Mouse (Mus musculus) midbrain, embryonic 11.5 days (tissue): Measurements from ENCODE around the gene Nek1. TPM values are rescaled to one million over a fixed set of nuclear protein-coding genes. Genes with fewer than 3 reads are reported as not detected.

Experiments
- ATAC-seq: fragments of 200-750 bp; cut with Nextera tagmentation; 2 replicates; pipeline ENCODE4 v1.8.0; 2017; ENCODE audit warnings: moderate TSS enrichment, moderate library complexity; ENCODE audit not compliant: low FRiP score
- DNase-seq: peaks from one replicate; pipeline ENCODE4 v3.0.0; 2015; ENCODE audit warnings: low spot score; ENCODE audit errors: missing footprints
- H3K27ac ChIP-seq: fragments of 300-500 bp; sonication (generic); 2 replicates; pipeline ENCODE4 v1.5.1; 2014; ENCODE audit warnings: low read depth, low read length
- H3K27me3 ChIP-seq: fragments of 300-500 bp; sonication (generic); 2 replicates; pipeline ENCODE4 v1.6.1; 2014; ENCODE audit warnings: mild to moderate bottlenecking, low read length, moderate library complexity, mixed read lengths; ENCODE audit not compliant: control insufficient read depth, insufficient read depth
- H3K36me3 ChIP-seq: fragments of 300-500 bp; sonication (generic); 2 replicates; pipeline ENCODE4 v1.6.1; 2014; ENCODE audit warnings: mild to moderate bottlenecking, low read length, moderate library complexity, mixed read lengths; ENCODE audit not compliant: control insufficient read depth, insufficient read depth
- H3K4me1 ChIP-seq: fragments of 300-500 bp; sonication (generic); 2 replicates; pipeline ENCODE4 v1.6.1; 2014; ENCODE audit warnings: low read length; ENCODE audit not compliant: control insufficient read depth, insufficient read depth
- H3K4me2 ChIP-seq: fragments of 300-500 bp; sonication (generic); 2 replicates; pipeline ENCODE4 v1.6.1; 2014; ENCODE audit warnings: mild to moderate bottlenecking, moderate library complexity
- H3K4me3 ChIP-seq: fragments of 300-500 bp; sonication (generic); 2 replicates; pipeline ENCODE4 v1.5.1; 2014; ENCODE audit warnings: low read depth, low read length
- H3K9ac ChIP-seq: fragments of 300-500 bp; sonication (generic); 2 replicates; pipeline ENCODE4 v1.6.1; 2014; ENCODE audit warnings: low read length
- H3K9me3 ChIP-seq: fragments of 300-500 bp; sonication (generic); 2 replicates; pipeline ENCODE4 v1.6.1; 2016; ENCODE audit warnings: low read length; ENCODE audit not compliant: control insufficient read depth
- WGBS: fragments of 180-500 bp; shearing (Covaris S2); extraction: QIAGEN DNeasy Blood & Tissue Kit; methylation state at CpG from one replicate; pipeline ENCODE4 v1.1.7; 2014; 5-methylcytosine and 5-hydroxymethylcytosine counted together
- polyA plus RNA-seq: library from polyadenylated mRNA; unstranded; fragments of >200 nt; fragmentation: Nextera tagmentation; extraction: Ambion mirVana; gene quantifications from 2 replicates; pipeline ENCODE4 v1.2.1, GENCODE M21; 2014

The Nek1 gene
- polyA plus RNA-seq, 1 experiment from 2014 or later = 22.9 TPM

DNA sequence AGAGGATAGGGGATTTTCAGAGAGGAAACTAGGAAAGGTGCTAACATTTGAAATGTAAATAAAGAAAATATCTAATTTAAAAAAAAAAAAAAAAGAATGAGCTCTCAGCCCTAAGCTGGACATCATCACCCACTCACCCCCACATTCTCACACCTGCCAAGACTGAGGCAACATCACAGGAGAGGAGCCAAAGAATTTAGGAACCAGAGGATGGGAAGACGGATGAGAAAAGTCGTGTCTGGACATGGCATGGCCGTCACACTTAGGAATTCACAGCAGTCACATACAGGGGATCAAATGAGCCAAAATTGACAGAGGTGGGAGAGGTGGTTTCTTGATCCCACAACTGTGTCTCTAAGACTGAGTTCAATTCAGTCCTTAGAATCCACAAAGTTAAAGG, 165.5 kb downstream of the Nek1 start:
- ATAC-seq (no peak), DNase-seq (peak; percentile 51)
- H3K9me3 ChIP-seq = no peaks in the 10 kb centered on the region
- H3K4me1 ChIP-seq = no peaks in the 10 kb centered on the region
- WGBS = 89% methylated on average over 3 of the region's 3 CpGs
- H3K36me3 ChIP-seq = no peaks in the 10 kb centered on the region
- no peak overlapping the region for H3K4me3 ChIP-seq
- no peak overlapping the region for H3K4me2 ChIP-seq
- no peak overlapping the region for H3K27ac ChIP-seq
- H3K27me3 ChIP-seq = no peaks in the 10 kb centered on the region
- no peak overlapping the region for H3K9ac ChIP-seq

DNA sequence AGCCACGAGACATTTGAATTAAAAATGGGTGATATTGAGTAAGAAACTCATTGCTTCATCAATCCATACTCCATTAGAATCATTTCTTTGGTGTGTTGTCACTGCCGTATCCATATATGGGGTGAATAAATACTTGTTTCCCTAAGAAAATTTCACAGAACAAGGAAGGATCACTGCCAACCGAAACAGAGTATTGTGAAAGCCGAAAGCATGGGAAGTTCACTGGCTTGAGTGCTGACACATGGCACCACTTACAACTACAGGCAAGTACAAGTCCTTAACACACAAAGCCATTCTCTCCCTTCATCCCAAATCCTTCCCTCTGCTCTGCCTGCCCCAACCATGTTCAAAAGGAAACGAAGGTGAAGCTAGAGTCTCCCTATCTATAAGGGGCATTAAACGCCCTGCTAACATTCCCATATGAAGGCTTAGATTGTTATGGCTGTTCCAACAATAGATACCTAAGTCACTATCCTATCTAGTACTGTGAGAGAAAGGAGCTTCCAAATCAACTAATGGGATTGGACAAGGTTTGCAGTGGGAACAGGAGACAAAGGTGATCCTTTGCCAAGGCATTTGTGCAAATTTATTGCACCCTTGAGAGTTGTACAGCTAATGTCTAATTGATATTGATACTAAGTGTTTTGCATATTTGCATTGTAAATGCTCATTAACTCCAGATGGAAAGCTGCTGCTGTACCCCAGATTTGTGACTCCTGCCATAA, 168.6 kb downstream of the Nek1 start:
- whole genome bisulfite sequencing = 84% methylated on average over 6 of the region's 6 CpGs
- H3K9me3 ChIP-seq = no peaks in the 10 kb centered on the region

DNA sequence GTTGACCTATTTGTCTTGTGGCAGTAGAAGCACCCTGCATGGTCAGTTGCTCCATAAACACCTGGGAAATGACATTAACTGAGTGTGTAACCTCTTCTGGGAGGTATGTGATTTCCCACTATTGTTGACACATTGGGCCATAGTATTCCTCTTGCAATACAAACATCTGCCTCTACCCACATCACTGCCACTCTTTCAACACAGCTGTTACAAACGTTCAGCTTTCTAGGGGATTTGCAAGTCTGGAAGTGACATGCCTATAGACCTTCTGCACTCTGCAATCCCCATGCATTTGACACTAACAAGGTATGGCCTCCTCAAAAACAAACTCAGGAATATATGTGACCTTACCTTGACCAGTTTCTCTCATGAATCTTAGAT, 169.2 kb downstream of the Nek1 start:
- ATAC-seq = no peak
- Histone ChIP-seq H3K36me3 (no peaks in the 10 kb centered on the region), H3K9me3 (no peaks in the 10 kb centered on the region), H3K27ac (no peak overlapping the region), H3K4me2 (no peak overlapping the region), H3K9ac (no peak overlapping the region), H3K4me1 (no peaks in the 10 kb centered on the region), H3K27me3 (no peaks in the 10 kb centered on the region), H3K4me3 (no peak overlapping the region)
- DNase-seq = peak; percentile 77
- WGBS = 62% methylated on average over 1 of the region's 1 CpGs

More for the DNA sequence above, 168.6 kb downstream of the Nek1 start:
- Histone ChIP-seq H3K36me3 (no peaks in the 10 kb centered on the region), H3K27ac (no peak overlapping the region), H3K9ac (no peak overlapping the region), H3K4me1 (no peaks in the 10 kb centered on the region), H3K4me2 (no peak overlapping the region), H3K27me3 (no peaks in the 10 kb centered on the region), H3K4me3 (no peak overlapping the region)
- no peak for ATAC-seq
- peak; percentile 49 for DNase-seq

DNA sequence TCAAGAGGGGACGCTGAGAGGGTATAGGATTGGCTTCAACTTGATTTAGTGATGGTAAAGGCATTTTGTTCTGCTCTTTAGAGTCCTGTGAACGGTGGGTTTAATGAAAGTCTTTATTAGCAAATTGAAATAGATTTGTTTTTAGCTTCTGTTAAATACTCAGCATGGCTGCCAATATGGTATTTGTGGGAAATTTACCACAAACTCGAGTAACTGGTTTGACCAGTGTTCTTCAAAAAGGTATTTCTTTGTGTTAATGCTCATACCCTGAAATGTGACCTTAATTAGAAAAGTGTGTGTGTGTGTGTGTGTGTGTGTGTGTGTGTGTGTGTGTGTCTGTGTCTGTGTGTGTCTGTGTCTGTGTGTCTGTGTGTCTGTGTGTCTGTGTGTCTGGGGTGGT, 178.6 kb downstream of the Nek1 start:
- DNase-seq (no peak), ATAC-seq (no peak)
- Histone ChIP-seq H3K36me3 (no peaks in the 10 kb centered on the region), H3K27me3 (no peaks in the 10 kb centered on the region), H3K4me2 (no peak overlapping the region), H3K9me3 (no peaks in the 10 kb centered on the region), H3K4me1 (no peaks in the 10 kb centered on the region), H3K4me3 (no peak overlapping the region), H3K27ac (no peak overlapping the region), H3K9ac (no peak overlapping the region)
- 88% methylated on average over 3 of the region's 3 CpGs for WGBS

DNA sequence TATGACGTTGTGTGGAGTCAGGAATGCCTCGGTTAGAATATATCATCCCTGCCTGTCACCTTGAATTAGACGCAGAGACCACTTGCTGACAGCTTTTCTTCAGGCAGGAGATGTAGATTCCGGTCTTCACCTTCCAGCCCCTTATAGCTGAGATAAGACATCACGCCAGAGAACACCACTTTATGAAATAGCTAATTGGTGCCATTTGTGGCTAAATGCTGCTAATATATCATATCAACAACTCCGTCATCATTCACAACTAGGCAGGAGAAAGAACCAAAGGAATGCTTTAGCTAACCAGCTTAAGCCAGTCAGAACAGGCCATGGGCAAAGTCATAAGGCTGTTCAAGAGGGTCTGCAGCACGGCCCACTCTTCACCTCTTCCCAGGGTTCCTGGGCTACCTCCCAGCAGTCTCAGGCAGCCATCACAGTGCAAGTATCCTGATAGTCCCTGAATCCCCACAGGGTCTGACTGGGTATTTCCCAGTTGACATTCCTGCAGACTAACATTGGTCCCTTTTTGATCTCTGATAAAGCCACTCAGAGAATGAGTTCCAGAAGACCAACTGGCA, 181.0 kb downstream of the Nek1 start:
- DNase-seq (no peak), ATAC-seq (no peak)
- Histone ChIP-seq H3K27ac (no peak overlapping the region), H3K4me1 (peaks cover 2% of the 10 kb centered on the region; the same call in 1 of the 2 replicates), H3K9me3 (no peaks in the 10 kb centered on the region), H3K9ac (no peak overlapping the region), H3K4me2 (no peak overlapping the region), H3K27me3 (no peaks in the 10 kb centered on the region), H3K4me3 (no peak overlapping the region), H3K36me3 (no peaks in the 10 kb centered on the region)
- WGBS = 66% methylated on average over 7 of the region's 7 CpGs

DNA sequence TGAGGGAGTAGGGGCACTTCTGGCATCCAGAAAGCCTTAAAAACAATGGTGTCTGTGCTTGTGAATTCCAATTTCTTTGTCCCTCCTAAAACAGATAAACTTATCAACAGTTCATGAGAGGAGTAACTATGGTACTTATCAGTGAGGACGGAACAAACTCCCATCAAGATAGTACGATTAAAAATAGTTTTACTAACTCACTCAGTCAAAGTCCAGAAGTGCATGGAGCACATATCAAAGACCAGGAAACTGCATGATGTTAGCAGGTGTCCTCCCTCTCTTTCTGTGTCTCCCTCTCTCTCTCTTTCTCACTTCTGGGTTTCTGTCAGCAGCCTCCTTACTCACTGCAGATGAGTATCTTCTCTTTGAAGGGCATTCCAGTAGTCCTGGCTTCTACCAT, 182.9 kb downstream of the Nek1 start:
- Histone ChIP-seq H3K4me3 (no peak overlapping the region), H3K4me1 (peaks cover 2% of the 10 kb centered on the region; the same call in 1 of the 2 replicates), H3K36me3 (no peaks in the 10 kb centered on the region), H3K27me3 (no peaks in the 10 kb centered on the region), H3K4me2 (no peak overlapping the region), H3K27ac (no peak overlapping the region), H3K9me3 (no peaks in the 10 kb centered on the region), H3K9ac (no peak overlapping the region)
- 89% methylated on average over 2 of the region's 2 CpGs for WGBS
- DNase-seq (no peak), ATAC-seq (no peak)

DNA sequence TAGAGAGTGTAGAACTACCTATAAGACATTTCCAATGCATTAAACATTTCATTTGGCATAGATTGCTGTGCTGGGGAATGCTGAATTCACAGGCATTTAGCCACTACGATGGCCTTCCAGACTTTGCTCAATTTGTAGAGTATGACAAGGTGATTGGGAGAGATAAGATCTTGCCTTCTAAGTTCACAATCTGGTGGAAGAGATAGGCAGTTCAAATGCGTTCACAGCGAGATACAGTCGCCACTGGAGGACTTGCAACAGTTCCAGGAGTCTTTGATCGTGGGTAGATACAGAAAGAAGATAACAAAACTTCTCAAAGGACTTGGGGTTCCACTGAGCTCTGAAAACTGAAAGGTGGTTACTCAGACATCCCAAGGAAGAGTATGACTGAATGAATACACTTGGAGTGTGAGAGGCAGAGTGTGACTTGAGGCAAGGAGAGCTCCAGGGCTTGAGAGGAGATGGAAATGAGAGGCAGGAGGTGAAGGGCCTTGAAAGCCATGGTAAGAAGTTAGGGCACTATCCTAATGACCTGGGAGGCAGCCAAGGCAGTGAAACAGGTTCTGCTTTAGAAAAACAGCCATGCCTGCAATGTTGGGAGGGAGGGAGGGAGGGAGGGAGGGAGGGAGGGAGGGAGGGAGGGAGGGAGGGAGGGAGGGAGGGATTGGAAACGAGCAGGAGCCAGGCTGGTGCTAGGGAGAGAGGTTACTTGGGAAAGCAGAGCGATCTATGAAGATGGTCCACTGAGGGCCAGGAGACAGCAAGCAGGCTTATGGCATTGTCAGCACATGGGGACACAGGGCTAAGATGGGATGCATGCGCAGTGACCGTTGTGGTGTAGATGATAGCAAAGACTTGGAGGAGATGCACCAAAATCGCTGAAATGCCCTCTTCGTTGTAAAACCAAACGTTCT, 184.9 kb downstream of the Nek1 start:
- no peaks in the 10 kb centered on the region for H3K9me3 ChIP-seq
- no peaks in the 10 kb centered on the region for H3K36me3 ChIP-seq
- no peak overlapping the region for H3K4me3 ChIP-seq
- no peak overlapping the region for H3K4me2 ChIP-seq
- peak; percentile 86 for DNase-seq
- H3K27me3 ChIP-seq = no peaks in the 10 kb centered on the region
- no peak overlapping the region for H3K9ac ChIP-seq
- ATAC-seq = no peak
- 72% methylated on average over 12 of the region's 12 CpGs for WGBS
- H3K27ac ChIP-seq = no peak overlapping the region
- peaks cover 2% of the 10 kb centered on the region; the same call in 1 of the 2 replicates for H3K4me1 ChIP-seq

DNA sequence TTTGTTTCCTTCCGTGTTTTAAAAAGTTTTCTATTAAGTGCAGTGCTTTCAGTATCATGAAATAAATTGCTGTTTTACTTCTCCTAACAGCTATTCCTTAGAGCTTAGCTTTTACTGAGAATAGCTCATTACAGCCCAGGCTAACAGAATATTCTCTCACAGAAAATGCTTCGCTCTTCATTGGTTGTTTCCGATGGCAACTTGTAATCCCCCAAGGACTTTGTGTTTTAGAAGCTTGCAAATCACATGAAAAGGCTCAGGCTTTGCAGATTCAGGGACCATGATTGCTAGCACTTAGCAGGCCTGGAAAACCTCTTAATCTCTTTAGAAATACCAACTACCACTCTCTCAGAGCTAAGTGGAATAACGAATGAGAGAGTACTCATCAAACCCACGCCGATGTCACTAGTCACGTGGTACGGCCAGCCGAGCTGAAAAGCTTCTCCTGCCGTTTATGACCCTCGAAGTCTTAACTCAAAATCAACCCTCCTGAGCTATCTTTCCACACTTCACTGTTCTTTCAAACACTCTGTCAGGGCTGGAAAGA, 185.7 kb downstream of the Nek1 start:
- Histone ChIP-seq H3K4me3 (no peak overlapping the region), H3K36me3 (no peaks in the 10 kb centered on the region), H3K9me3 (no peaks in the 10 kb centered on the region), H3K27me3 (no peaks in the 10 kb centered on the region), H3K27ac (no peak overlapping the region; the same call in 1 of the 2 replicates), H3K4me2 (peak overlapping the region; percentile 7; the same call in 1 of the 2 replicates), H3K9ac (no peak overlapping the region), H3K4me1 (peaks cover 2% of the 10 kb centered on the region; the same call in 1 of the 2 replicates)
- WGBS = 27% methylated on average over 11 of the region's 11 CpGs
- ATAC-seq (peak; percentile 55; the same call in 1 of the 2 replicates), DNase-seq (peak; percentile 84)
